Mouse (Mus musculus) heart, adult 2 months (tissue): ENCODE measurements around the gene Alpk3.

ENCODE experiments used
- CTCF ChIP-seq: fragments of 200-600 bp; IDR thresholded peaks from 2 replicates; pipeline ENCODE4 v1.8.1; 2022; ENCODE audit warnings: antibody characterized with exemption, mild to moderate bottlenecking, moderate library complexity
- EP300 ChIP-seq: fragments of 200-500 bp; IDR thresholded peaks from 2 replicates; pipeline ENCODE4 v1.6.1; 2011; ENCODE audit warnings: low read depth, low read length, control low read depth; ENCODE audit not compliant: insufficient read depth

DNA sequence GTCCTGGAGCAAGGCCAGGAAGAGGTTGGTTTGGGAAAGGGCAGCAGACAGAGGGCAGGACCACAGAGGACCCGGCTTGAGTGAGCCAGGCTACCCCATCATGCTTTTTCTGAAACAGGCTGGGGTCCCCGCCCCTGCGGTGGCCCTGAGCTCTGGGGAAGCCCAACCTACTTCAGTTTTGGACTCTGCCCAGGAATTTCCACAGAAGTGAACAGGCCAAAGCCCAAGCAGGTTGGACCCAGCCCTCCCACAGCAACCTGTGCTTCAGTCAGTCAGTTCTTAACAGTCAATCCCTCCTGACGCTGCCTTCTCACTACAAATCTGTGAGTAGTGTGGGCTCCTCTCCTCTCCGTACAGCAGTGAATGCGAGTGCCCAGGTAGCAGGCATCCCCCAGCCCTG is 57.2 kb downstream of the Alpk3 start, which contains the start of gene Slc28a1:
- TF ChIP-seq EP300 (no peak), CTCF (no peak)
